Mouse (Mus musculus) cerebellum, adult 2 months (tissue): ENCODE measurements at regions not wholly inside any gene's neighbourhood (a gene's known extent, or its start where the extent isn't known, plus 50 kb on each side); places are given as distances from the start of the nearest gene placed in this dataset.

Experiments
- CTCF ChIP-seq: fragments of 200-500 bp; IDR thresholded peaks from 2 replicates; pipeline ENCODE4 v1.5.1; 2011; ENCODE audit warnings: low read depth, mild to moderate bottlenecking, control low read depth, low read length, moderate library complexity, borderline replicate concordance; ENCODE audit not compliant: insufficient read depth
- POLR2A ChIP-seq: fragments of 200-500 bp; IDR thresholded peaks from 2 replicates; pipeline ENCODE4 v1.6.1; 2011; ENCODE audit warnings: low read length, control low read depth, borderline replicate concordance; ENCODE audit not compliant: insufficient read depth

- TF ChIP-seq POLR2A (no peak), CTCF (no peak)
These were observed 277.5 kb downstream of the Qk start for GRCm38 (mm10) chr17:10042042-10042652.
